Mouse (Mus musculus): ENCODE data around the gene Prcd.
A peak's percentile ranks its signal among the peaks of the same experiment; 100 is the strongest.
"Not testable (repeated sequence)": the region's sequence is repeated elsewhere in the genome, so short reads cannot be mapped to it uniquely, and the experiment has no call there.

Prcd gene

DNA sequence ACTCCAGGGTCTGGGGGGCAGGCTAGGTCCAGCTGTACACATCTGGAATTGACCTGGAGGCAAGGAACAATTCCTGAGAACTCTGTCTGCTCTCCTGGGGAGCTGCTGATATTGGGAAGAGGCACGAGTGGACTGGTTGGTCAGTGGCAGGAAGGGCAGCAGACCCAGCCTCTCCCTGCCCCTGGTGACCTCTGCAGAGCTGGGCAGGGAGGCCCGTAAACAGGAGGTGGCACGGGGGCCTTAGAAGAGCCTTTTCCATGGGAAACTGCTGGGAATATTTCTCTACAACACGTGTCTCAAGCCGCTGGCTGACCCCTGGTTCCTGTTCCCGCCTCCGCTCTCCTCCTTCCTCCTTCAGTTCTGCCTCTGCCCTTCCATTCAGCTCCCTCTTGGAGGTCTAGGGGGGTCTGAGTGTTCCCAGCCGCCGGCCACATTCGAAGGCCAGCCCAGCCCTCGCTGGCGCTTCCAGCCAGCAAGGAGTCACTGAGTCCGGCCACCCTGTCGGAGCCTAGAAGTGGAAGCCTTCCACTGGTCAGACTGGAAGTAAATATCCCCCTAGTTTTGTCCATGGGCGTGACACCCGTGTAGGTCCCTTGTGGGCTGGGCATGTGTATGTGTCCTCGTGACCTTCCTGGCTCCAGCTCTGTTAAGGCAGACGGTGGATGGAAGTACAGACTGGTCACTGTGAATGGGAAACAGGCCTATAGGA lies 5.0 kb upstream of the Prcd start:
- no peak for DNase-seq (ENCODE audit: low read depth, low spot score)

DNA sequence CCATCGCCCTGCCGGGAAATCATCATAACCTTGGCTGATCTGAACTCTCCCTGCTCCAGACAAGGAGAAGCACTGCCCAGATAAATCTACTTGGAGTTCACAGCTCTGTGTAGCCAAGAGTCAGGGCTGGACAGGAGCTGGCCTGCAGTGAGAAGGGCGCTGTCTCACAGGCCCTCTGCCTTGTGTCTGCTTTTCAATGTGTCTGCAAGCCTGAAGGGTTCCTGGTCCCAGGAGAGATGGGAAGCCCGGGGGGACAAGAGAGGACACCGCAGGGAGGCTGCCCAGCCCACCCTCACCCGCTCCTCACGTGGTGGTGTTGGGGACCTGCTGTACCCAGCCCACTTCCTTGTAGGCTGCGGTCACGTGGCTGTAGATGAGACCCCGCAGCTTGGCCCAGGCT lies 4.4 kb upstream of the Prcd start:
- no peak for DNase-seq (ENCODE audit: low read depth, low spot score)

DNA sequence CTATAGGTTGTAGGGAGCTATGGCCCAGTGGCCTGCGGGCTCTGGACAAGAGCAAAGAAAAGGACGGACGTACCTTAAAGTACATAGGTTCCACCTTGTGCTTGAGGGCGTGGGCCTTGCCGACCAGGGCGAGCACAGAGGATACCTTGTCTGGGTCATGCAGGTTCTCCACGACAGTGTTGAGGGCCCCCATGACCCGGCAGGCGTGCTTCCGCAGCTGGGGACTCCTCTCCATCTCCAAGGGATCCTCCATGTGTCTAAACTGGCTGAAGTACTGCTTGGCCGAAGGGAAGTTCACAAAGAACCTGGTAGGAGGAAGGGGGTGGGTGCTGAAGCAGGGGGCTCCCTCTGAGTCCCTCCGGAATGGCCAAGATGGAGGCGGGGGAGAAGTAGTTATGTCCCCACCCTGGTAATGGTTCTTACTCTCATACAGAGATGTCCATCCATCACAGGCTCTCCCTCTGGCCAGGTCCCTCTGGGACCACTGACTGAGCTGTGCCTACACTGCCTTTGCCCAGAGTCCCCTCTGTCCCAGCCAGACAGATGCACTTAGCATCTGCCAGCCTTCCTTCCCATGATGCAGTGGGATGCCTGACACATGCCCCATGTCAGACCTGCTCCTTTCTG lies 3.5 kb upstream of the Prcd start:
- no peak for DNase-seq (ENCODE audit: low read depth, low spot score)

DNA sequence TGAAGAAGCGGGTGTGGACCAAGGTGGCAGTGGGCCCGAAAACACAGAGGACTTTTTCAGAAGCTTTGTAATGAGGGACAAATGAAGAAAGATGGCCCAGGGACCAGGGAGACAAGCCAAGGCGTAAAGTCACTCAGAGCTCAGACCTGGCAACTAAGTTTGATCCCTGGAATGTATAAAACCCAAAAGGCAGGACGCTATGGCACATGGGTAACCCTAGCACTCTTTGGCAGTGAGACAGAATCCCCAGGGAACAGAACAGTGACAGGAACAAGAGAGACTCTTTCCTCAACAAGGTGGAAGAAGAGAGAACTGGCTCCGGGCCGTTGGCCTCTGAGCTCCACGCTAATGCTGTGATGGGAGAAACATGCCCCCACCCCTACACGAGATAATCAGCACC lies 2.5 kb upstream of the Prcd start:
- DNase-seq (ENCODE audit: low read depth, low spot score) = no peak

DNA sequence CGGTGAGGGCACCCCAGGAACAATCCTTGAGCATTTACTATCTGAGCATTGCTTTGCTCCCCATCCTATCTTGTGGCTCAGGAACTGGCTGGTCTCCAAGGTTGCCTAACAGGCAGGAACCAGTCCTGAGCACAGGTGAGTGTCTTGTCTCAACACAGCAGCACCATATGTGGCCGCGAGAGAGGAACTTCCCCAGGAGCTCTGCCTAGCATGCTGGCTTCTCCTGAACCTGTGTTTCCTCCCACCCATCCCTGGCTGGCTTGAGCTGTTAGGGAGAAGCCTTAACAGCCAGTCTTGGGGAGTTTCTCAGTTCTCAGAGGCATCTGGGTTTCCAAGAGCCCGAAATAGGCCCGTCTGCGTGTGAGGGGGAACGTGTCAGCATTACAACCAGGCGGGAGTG lies 2.0 kb upstream of the Prcd start:
- peak; percentile 88 for DNase-seq (ENCODE audit: low read depth, low spot score)

DNA sequence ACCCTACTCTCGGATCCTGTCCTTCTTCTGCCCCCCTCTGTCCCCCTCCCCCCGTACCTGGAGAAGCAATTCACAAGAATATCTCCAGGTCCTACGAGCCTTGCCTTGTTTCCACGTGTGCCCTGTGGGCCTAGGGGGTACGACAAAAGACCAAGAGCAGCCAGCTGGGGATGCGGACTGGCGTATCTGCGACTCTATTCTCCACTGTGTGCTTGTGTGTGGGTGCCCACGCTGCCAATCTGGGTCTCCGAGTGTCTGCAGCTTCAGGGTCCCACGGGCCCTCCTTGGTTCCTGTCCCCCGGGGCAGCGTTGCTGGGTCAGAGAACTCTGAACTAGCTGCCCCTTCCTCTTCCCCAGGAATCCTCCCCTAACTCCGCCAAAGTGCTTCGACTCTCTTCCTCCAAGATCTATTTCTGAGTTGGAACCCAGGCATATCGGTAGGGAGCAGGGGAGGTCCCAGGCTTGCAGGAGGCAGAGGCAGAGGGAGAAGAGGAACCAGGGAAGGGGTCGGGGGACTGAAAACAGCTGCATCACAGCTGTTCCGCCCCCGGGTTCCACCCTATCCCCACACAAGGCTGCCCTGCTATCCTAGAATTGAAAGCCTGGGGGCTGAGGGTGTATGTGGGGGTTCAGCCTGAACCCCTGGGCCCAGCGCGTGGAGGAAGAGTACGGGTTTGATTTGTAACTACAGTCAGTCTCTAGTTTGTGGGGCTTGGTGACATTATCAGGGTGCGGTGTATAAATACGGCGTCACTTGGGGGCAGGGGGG lies 820 bp upstream of the Prcd start:
- no peak for DNase-seq (ENCODE audit: low read depth, low spot score)

DNA sequence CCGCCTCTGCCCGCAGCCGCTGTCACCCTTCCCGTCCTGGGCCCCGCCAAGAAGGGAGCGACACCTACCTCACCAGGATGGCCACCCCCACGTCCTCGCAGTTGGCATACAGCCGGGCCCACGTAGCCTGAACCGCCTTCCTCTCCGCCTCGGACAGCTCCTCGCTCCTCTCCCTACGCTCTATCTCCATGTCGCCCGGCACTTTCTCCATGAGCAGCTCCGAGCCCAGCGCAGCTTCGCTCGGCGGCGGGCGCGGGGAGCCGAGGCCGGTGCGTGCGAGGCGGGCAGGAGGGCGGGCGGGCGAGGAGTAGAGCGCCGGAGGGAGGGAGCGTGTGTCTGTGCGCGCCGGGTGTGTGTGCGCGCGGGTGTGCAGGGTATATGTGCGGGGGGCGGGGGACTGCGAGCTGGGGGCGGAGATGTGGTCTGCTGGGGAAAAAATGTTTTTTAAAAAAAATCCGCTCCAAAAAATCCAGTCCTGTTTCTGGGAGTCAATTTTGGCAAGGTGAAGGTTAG lies 431 bp downstream of the Prcd start:
- no peak for DNase-seq (ENCODE audit: low read depth, low spot score)

DNA sequence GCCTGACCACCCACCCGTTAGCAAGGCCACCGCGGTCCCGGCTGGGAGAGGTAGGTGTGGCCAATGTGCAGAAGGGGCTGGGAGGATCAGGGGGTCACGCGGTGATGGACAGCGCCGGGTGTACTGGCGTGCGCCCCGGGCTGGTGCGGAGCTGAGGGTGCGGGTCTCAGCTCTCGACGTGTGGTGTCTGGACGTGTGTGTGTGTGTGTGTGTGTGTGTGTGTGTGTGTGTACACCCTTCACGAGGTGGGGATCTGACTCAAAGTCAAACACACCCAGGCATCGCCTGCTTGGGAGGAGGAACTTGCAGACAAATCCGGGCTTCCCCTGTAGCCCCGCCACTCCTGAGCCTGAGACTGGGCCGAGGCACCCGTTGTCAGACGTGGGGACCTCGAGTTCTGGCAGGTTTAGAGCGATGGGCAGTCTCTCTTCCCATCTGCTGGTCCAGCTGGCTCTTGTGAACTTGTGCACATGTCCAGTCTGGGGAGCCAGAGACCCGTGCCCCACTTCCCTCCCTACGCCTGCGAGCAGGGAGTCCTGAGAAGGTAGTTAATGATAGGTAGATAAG lies 1.0 kb downstream of the Prcd start, which contains the start of gene Cygb:
Gene Cygb (minus strand): TSS at position 59 of the 567 bp plus-strand sequence.
- DNase-seq (ENCODE audit: low read depth, low spot score) = no peak

DNA sequence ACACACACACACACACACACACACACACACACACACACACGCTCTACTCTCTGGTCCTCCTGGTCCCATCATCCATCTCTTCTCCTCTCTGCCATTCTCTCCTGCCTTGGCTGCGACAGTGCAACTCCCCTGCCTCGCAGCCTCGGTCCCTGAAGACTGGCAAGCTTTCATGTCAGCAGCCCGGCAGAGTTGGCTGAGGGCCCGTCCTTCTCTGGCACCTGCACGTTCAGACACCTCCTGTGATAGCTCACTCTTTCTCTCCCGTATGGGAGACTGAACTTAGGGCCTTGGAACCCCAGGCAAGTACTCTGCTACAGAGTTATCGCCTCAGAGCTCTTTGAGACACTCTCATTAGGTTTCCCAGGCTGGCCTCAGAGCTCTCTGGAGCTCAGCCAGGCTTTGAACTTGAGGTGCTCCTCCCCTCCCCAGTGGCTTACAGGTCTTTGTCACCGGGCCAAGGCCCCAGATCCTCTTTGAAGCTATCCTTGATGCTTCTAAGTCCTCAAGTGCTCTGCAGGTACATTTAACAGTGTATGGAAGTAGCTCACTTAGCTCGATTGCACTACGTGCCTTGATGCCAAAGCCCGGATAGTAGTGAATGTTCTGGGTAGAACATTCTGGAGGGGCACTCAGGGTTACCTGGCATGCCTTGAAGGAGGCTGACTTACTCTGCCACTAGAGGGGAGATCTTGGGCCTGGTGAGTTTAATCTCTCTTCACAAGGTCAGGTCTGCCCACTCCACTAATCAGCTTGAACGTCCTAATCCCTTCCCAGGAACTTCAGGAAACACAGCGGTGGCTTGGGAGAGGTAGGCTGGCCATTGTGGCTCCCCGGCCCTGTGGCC lies 3.2 kb downstream of the Prcd start:
- no peak for DNase-seq (ENCODE audit: low read depth, low spot score)

DNA sequence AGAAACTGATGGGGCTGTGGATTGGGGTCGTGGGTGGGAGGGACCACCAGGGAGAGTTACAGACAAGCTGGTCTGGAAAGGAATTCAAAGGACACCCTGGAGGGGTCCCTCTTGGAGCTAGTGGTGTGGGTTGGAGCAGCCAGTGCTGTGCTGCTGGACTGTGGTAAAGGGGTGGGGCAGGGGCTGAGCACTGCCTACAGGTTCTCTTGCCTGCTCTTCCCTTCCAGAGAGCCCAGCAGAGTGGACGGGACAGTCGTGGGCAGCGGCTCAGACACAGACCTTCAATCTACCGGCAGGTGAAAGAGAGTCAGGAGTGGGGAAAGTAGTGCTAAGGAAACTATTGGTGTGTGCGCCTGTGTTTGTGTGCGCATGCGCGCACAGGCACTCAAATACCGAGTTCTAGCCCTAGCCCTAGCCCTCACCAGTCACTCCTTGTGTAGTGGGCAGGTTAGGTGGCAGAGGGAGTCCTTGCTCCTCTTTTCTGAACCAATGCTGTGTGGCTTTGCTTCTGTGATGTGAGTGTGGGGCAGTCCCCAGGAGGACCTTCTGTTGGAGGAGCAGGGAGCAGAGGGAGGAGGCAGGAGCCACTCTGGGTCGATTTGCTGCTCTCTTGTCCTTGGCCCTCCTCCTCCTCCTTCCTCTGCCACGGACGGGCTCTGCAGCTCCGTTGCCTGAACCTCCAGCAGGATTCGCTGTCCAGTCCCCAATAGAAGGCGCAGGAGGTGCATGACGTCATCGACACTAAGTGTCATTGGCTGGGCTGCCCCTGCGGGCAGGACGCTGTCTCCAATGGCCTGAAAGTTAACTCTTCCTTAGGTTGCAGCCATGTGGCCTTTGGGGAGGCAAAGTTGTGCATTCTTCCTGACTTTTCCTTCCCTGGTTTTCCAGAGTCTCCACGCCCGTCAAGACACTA lies 4.2 kb downstream of the Prcd start:
- peak; percentile 91 for DNase-seq (ENCODE audit: low read depth, low spot score)

DNA sequence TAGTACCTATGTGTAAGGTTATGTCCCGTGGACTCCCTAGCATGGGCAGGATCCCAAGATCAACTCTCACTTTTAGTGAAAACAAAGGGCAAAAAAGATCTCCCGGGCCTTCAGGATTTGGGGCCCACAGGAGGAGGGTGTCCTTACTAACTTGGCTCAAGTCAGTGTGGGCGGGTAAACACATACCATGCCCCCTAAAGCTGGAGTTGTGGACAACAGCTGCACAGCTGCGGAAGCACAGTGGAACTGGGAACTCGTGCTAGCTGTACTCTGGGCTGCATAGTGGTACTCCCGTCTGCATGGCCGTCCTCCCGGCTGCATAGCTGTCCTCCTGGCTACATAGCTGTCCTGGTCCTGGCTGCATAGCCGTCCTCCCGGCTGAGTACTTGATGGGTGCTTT lies 4.9 kb downstream of the Prcd start:
- no peak for DNase-seq (ENCODE audit: low read depth, low spot score)

DNA sequence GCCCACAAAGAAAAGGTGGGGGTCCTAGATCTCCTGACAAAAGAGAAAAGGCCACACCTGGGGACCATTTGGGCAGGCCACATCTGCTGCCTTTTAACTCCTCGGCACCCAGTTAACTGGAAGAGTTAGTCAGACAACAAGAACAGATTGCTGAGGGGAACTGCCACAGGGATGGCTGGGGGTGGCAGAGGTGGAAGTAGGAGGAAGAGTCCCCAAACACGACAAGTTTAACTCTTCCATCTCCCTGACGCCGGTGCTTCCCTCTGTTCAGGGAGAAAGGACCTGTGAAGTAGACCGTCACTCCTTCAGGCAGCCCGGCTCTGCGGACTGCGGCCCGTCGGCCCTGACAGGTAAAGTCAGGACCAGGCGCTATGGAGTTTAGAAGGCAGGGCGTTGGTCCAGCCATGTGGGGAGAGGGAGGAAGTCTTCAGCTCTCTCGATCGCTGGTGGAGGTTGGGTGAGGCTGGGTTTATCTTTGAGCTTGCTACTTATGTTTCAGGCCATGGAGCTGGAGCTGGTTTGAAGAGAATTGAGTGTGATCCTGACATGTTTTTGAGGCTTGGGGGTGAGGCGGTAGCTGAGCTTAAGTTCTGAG lies 5.8 kb downstream of the Prcd start:
- no peak for DNase-seq (ENCODE audit: low read depth, low spot score)

DNA sequence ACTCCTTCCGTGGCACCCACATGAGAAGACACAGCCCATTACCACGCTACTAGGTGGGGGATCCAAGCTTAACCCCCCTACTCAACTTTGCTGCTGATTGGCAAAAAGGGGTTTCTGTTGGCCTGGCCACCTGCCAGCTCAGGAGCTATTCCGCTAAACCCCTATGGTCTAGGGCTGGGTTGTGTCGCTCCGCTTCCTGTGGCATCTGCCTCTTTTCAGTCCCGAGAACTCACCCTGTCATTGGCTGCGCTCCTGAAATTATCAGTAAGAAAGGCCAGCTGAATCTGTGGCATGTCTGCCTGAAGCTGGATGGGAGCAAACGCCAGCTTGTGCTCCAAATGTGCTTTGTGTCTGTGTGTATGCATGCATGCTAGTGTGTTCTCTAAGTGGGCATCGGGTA lies 6.8 kb downstream of the Prcd start:
- no peak for DNase-seq (ENCODE audit: low read depth, low spot score)

DNA sequence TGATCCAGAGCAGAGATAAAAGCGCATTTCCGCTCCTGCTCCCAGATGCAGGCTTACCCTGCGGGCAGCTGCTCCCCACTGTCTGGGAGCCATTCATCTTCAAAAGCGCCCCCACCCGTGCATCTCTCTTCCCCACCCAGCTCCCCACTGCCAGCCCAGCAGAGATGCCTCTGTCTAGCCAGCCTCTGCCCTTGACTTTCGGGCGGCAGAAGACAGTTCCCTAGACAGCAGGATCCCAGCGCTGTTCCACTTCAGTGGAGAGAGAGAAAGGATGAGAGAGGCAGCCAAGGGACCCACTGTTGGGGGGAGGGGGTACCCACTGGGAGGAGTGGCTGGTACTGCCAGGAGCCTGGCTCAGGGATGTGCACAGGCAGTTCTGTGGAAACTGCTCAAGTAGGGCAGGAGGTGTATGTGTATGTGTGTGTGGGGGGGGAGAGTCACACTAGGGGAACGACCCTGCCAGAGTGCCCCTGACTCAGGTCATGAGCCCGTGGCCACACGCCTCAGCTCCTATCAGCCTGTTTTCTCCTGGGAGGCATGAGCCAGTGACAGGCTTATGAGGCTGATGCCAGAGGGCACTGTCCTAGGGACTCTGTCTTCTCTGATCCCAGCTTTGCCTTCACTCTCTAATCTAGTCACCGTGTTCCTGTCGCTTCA lies 8.1 kb downstream of the Prcd start:
- no peak for DNase-seq (ENCODE audit: low read depth, low spot score)

DNA sequence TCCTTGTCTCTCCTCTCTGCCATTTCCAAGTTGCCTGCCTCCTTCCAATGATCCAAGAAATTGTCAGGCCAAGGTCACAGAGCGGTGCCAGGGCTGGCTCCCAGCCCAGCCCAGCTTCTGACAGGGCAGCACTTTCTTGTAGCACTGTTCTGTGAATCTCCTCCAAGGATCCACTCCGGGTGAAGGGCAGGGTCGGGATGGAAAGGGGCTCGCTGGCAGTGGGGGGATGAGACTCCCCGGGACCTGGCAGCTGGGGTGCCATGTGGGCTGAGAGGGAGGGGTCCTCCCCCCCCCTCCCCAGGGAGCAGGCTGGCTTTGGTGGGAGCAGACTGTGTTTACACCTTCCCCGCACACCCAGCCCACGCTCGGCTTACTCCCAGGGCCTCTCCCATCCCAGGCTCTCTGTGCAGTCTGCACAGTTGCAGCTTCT lies 8.6 kb downstream of the Prcd start:
- DNase-seq (ENCODE audit: low read depth, low spot score) = no peak

DNA sequence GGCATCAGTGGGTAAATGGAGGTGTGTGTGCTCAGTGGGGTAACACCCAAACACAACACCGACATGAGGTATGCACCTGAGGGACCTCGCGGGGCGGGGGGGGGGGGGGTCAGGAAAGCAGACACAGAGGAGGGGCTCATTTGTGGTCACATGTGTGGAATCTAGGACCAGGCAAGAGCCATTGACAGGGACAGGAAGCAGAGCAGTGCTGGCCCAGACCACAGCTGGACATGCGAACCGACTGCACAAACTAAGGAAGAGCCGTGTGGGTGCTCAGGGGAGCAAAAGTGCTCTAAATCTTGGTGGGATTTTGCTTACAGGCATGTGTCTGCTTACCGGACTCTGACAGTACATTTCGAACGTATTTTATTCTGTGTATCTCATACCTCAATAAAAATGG lies 12.0 kb downstream of the Prcd start:
- no peak for DNase-seq (ENCODE audit: low read depth, low spot score)

DNA sequence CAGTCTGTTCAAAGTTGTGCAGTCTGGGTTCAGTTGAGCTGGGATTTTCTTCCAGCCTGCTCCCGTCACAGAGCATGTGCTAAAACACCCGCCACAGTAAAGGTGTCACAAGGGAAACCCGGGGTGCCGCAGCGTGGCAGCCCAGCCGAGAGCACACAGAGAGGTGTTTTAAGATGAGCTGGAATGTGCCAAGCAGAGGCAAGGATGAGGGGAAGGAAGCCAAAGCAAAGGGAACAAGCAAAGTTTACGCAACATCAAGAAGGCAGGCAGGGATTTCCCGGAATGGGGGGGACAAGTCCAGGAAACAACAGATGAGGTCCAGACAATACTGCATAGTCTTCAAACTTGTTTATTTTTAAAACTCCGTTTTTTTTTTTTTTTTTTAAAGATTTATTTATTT lies 13.2 kb downstream of the Prcd start:
- no peak for DNase-seq (ENCODE audit: low read depth, low spot score)

DNA sequence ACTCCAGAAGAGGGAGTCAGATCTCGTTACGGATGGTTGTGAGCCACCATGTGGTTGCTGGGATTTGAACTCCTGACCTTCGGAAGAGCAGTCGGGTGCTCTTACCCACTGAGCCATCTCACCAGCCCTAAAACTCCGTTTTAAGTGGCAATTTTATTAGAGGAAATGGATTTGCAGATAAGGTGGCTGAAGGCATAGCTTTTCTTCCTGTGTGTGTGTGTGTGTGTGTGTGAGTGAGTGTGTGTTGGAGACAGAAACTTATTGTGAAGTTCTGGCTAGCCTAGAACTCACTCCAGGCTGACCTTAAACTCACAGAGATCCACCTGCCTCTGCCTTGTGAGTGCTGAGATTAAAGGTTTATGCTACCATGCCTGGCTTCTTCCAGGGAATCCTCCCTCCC lies 13.7 kb downstream of the Prcd start:
- not testable (repeated sequence) for DNase-seq (ENCODE audit: low read depth, low spot score)

DNA sequence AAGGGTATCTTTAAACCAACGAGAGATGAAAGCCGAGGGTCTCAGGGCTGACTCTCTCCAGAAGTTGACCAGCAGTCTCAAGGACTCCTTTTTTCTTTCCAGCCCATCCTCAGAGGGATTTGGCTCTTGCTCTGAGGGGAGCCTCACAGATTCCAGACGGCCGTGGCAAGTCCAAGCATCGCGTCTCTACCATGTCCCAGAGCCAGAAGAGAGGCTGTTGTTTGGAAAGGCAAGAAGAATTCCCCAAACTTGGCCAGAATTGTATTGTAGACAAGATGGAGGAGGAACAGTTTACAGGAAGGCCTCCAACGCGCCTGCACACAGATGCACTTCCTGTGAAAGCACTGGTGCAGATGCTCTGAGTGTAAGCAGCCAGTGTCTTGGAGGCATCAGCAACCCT lies 14.6 kb downstream of the Prcd start:
- no peak for DNase-seq (ENCODE audit: low read depth, low spot score)
